Mouse (Mus musculus): Measurements from ENCODE around the gene B3galt1. TPM values are rescaled to one million over a fixed set of nuclear protein-coding genes. Genes with fewer than 3 reads are reported as not detected.

The B3galt1 gene
- polyA plus RNA-seq, 2 experiments from 2014 or later = 0.27 to 0.58 TPM

GRCm38 (mm10) chr2:67751585-67751984 is 185.9 kb downstream of the B3galt1 start:
- ATAC-seq = no peak

DNA sequence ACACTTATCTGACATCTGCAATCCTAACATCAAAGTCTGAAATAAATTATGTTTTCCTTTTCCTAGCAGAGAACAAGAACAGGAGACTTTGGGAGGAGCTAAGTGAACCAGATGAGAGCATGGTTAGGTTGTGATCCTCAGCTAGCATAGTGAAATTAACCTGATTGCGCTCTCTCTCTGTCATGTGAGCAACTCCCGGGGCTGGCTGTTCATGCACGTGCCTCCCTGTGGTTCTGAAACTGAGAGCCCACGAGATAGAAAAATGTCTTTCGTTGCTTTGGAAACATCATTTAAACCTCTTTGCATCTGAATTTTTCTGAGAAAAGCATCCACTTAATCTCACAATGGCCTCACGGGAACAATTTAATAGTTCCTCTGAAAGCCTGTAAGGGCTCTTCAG is 190.8 kb downstream of the B3galt1 start:
- ATAC-seq = no peak

DNA sequence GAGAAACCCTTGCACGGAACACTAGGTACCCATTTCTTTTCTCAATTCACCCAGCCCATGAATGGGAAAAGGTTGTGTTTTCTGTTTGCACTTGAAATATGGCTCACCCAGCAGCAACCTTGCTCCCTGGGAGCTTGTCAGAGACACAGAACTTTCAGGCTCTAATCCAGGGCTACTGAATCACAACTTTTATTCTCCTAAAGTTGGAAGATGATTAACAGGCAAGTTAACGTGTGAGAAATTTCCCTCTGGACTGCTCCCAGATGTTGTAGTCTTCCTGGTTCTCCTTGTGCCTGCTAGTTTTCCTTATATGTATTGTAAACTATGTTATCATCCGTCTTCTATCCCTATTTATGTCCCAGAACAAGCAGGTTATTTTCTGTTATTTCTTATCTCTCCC is 221.9 kb downstream of the B3galt1 start:
- ATAC-seq = no peak

DNA sequence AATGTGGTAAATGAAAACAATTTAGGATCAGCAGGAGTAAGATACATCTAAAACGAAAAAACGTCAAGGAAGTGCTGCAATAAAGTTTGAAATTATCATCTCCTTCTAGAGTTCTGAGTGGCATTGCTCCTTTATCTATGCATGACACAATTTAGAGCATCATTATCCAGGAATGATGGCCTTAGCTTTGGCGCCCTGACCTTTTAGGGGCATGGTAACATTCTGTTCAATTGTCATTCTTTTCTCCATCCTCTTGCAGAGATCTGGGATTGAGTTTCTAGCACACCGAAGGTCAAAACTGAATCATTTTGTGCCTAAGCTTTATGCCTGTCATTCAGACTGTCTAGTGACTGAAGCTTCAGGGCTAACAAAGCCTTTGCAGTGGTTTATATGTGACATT is 231.9 kb downstream of the B3galt1 start:
- ATAC-seq = no peak

DNA sequence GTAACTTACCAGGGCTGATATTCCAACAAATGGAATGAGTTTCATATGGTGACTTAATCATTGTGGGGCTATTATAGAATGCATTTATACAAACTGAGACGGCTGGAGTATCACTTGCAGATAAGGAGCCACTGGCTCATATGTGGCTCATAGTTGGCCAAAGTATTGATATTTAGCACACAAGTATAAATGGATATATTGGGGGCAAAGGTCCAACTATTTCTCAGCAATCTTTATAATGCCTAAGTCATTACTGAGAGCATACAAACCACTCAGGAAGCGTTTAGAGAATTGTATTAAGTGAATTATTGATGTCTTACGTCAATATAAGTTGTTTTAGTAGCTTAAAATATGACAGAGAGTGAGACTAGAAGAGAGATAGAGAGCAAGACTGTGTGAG is 234.3 kb downstream of the B3galt1 start:
- ATAC-seq = no peak

DNA sequence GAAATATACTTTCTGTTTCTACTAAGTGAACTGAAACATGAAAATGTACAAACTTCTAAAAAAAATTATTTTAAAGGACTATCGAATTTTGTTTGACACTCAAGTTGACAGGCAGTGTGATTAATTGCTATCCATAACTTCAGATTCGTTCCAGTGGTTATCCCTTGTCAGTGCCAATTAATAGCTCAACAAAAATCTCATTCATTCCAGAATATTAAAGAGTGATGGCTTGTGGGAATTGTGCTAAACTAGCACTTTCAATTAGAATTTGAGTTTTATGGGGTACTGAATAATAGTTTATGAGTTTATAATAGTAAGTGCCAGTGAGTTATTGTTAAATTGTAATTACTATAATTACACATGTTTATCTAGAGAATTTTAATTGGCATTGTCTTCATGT is 250.5 kb downstream of the B3galt1 start:
- ATAC-seq = no peak

DNA sequence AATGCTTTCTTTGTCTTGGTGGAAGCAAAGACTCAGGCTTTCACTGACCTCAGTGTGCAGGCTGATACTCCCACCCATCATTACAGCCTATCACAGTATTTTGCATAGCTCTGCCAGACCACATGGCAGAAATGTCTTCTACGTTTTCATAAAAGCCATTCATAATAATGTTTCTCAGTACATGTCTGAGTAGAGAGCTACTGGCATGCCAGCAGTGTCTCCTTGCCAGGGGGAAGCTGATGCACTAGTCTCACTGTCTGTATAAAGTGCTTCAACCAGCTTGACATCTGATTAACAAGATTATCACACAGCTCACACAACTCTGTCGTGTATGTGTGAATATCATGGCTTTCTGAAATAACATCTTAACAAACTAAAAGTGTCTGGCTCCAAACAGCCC is 252.3 kb downstream of the B3galt1 start:
- ATAC-seq = no peak

DNA sequence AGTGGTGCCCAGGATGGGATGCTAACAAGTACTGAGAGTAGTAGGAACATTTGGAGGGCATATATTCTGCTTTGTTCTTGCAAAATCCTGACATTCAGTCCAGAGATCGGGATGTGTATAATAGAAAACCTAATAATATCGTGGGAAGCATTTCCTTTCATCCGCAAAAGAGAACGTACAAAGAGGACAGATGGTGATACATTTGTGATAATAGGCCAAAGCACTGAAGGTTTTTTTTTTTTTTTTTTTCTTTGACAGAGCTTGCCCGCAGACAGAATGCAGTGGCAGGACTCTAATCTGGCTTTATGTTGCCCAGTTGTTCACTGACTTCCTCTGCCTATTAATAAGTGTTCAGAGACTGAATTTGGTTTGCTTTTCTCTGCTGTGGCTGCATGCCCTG is 256.7 kb downstream of the B3galt1 start:
- no peak for ATAC-seq

DNA sequence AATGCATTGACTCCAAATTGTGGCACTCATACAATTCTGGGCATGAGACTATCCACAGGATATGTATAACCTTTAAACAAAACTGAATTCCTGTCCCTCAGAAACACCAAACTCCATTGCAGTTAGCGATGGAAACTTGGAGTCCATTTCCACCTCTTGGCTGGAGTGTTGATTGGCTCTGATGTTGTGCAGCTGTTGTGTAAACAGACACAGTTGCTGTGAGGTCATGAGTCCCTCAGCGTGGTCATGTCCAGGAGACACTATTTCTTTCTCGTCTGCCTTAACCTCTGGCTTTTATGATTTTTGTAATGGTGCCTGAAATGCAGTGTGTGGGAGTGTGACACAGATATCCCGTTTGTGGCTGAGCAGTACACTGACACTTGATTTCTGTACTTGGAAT is 262.0 kb downstream of the B3galt1 start:
- ATAC-seq = no peak

GRCm38 (mm10) chr2:67829055-67829915 is 263.6 kb downstream of the B3galt1 start:
- no peak for ATAC-seq

GRCm38 (mm10) chr2:67847806-67848205 is 282.1 kb downstream of the B3galt1 start:
- ATAC-seq = no peak

DNA sequence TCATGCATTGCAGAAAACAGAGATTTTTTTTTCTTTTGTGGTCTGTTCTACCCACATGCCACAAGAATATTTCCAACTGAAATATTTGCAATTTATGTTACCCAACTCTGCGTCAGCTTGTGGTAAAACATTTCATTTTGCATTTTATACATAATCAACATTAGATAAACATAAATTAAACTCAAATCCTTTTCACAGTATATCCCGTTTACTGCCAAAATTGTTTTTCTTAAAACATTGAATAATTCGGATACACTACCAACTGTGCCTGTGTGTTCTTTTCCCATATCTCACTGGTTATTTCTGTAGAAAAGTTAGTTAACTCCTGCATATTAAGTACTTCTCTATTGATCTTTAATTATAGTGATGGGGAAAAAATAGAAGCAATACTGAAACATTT is 285.1 kb downstream of the B3galt1 start:
- ATAC-seq = no peak

GRCm38 (mm10) chr2:67858340-67858739 is 292.7 kb downstream of the B3galt1 start:
- no peak for ATAC-seq

DNA sequence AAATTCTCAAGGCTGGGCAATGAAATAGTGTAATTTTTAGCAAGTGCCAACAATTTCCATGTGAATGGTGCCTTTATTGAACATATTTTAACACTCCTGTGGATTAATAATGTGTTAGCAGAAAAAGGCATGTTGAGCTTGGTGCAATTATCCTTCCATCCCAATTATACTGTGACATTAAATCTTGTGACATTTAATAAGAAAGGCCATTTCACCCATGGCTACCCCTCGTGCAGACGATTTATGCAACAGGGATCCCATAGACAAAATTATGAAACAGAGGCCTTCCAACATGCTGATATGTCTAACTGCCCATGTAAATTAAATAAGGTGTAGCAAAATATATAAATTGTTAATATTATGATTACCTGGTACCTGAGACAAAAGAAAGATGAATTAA is 293.3 kb downstream of the B3galt1 start:
- no peak for ATAC-seq

DNA sequence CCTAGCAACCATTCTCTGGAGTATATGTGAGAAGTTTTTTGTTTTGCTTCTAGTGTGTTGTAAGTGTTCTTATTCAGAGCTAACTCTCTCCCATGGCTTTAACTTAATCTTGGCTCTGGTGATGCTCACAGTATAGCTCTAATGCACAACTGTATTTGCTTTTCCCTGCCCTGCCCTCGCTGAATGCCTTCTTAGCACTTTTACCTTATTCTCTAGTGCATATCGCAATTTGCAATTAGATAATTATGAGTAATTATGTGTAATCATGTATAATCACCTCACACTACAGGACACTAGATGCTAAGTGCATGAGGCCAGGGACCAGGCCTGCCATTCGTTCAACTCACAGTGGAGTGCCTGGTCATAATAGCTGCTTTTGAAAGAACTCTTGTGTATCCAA is 307.7 kb downstream of the B3galt1 start:
- no peak for ATAC-seq

DNA sequence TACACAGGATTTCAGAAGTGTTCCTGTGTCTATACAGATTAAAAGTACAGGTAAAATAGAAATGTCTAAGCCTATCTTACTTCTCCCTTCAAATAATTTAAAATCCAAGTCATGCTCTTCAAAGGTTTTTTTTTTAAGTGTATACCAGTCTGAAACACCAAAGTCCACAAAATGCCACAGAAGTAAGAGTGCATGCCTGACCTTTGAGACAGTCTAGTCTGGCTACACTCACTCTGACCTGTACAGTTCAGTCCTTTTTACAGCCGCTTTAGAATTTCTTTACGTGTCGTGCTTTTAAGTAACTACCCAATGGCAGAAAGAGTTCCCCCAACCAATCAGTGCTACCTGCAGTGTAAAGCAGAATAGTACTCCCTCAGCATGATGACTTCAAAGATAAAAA is 314.2 kb downstream of the B3galt1 start:
- no peak for ATAC-seq

DNA sequence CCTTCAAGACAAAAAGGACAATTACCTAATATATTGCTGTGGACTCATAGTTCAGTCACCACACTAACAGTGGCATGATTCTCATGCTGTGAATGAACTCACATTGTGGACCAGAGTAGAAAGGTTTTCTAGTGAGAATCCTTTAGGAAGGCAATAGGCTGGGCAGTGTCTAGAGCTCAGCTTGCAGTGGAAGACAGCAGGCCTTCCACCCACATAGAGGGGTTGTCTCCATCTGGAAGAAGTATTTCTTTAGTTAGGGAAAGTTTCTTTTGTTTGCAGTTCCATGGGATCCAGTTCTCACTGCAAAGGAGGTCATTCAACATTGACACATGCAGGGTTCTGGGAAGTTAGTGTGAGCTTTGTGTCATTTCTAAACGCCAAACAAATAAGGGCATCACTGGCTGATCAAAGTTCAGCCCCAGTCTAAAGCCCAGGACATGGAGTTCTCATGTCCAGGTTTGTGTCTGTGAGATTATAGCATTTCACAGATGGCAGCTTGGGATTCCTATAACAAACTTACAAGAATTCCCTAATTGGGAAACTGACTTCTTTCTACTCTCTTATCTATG is 316.1 kb downstream of the B3galt1 start:
- no peak for ATAC-seq

GRCm38 (mm10) chr2:67897956-67898689 is 332.5 kb downstream of the B3galt1 start:
- ATAC-seq = no peak

GRCm38 (mm10) chr2:67901574-67901973 is 335.9 kb downstream of the B3galt1 start:
- no peak for ATAC-seq

DNA sequence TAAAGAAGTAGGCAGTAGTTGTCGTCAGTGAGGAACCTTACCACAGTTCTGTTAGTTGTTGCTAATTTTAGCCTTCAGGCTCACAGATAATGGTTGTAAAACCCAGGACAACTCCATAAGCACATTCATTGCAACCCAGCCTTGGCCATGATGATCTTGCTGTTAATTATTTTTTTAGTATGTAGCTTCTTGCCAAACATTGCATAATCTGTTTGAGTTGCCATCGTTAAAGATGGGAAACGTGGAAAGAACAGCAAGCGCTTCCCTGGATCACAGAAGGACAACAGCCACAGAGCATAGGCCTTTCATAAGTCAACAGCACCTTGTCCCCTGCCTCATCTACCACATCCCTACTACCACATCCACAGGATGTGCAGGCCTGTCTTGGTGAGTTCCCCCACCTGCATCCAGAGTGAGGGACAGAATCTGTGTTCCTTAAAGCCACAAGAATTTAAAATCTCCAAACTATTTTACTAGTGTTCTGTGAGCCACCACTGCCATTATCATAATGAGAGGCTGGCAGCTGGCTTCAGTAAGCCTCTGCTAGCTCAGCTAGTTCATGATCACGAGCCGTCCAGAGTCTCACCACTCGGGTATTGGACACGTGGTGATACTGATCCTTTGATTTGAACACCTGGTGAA is 337.1 kb downstream of the B3galt1 start:
- no peak for ATAC-seq

DNA sequence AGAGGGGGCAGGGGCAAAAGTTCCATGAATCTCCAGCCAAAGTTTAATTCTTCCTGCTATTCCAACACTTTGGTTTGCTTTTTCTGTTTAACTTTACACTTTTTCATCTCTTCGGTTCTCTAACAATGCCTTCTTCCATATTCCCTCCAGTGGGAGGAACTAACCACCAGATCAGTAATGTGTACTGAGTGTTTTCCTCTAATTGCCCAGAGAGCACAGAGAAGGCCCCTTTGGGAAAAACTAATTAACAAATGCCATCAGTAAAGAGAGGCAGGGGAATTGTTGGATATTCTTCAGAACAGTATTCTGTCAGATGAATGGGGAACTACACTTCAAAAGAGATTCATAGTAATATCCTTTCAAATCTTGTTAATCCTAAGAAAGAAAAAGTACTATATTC is 338.1 kb downstream of the B3galt1 start:
- ATAC-seq = no peak

- no peak for ATAC-seq
Observed at GRCm38 (mm10) chr2:67931994-67932393, 366.3 kb downstream of the B3galt1 start.

- no peak for ATAC-seq
Observed at GRCm38 (mm10) chr2:67948408-67948807, 382.7 kb downstream of the B3galt1 start.

All from CD4-positive, CD25-positive, alpha-beta regulatory T cell, adult 4 months (primary cell).